Mouse (Mus musculus): ENCODE data around the gene Sap30bp. TPM values are rescaled to one million over a fixed set of nuclear protein-coding genes. Genes with fewer than 3 reads are reported as not detected.

Sap30bp gene
- total RNA-seq, 2 experiments from 2014 or later, result 40.4 to 45.5 TPM

GRCm38 (mm10) chr11:115904231-115904955 is 28.7 kb upstream of the Sap30bp start:
- intact Hi-C loops (cut with DNase I), result no loop called here
- DNase-seq (ENCODE audit: low spot score in 2 of 2), result no peak

DNA sequence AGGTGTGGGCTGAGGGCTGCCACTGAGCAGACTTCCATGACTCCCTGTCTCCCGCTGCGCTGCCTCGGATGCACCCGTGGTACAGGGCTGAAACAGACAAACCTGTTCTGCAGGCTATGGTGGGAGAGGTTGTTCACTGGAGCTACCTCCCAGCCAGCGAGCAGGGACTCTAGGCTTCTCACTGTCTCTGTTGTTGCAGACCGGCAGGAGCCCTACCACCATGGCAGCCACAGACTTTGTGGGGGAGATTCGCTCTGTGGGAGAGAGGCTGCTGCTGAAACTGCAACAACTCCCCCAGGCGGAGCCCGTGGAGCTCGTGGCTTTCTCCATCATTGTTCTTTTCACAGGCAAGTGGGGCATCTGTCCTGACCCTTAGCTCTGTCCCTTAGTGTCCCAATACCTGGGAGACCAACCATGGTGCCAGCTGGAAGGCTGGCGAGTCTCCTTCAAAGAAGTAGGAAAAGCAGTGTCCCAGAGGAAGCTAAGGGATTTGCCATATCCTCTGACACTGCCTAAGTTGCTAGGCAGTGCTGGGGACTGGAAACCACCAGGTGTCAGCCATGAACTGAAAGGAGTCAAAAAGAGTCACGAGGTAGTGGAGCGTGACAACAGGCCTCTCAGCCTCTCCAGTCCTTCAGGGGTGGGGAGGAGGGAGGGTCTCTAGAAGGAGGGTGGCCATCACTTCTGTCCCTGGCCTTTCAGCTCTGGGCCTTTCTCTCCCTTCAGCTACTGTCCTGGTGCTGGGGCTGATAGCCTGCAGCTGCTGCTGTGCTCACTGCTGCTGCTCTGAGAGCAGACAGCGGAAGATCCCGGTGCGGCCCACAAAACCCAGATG is 27.9 kb upstream of the Sap30bp start:
- DNase-seq (ENCODE audit: low spot score in 2 of 2), result peak; percentile 11 to 57

GRCm38 (mm10) chr11:115906116-115906515 is 27.0 kb upstream of the Sap30bp start:
- no peak for DNase-seq (ENCODE audit: low spot score in 2 of 2)
- intact Hi-C loops (cut with DNase I), result no loop called here

More for the DNA sequence above, 27.9 kb upstream of the Sap30bp start:
- intact Hi-C loops (cut with DNase I), result no loop called here

- no peak for DNase-seq (ENCODE audit: low spot score in 2 of 2)
Measured at GRCm38 (mm10) chr11:115906521-115906920, 26.6 kb upstream of the Sap30bp start.

DNA sequence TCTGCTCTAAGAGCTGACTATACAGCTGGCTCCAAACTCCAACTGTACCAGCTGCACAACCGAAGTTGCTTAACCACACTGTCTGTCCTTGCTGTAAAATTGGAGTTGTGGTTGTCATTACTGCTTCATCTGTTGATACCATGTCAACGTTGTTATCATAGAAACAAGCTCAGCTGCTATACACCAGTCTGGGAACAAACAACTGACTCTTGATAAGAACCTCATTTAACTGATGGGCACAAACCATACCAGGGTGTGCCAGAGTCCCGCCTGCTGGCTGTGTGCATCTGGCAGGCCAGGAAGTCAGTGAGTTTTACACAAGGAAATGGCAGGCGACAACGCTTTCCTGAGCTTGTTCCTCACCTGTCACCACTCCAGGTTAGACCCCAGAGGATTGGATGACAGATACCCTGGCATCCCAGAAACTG is 21.9 kb upstream of the Sap30bp start:
- intact Hi-C loops (cut with DNase I), result no loop called here
- no peak for DNase-seq (ENCODE audit: low spot score in 2 of 2)

More at GRCm38 (mm10) chr11:115906521-115906920, 26.6 kb upstream of the Sap30bp start:
- intact Hi-C loops (cut with DNase I), result no loop called here

GRCm38 (mm10) chr11:115911632-115912376 is 21.3 kb upstream of the Sap30bp start, which contains the start of gene Smim6:
TSS of gene Smim6 (plus strand) at chr11:115912017.
- intact Hi-C loops (cut with DNase I), result no loop called here
- no peak for DNase-seq (ENCODE audit: low spot score in 2 of 2)

GRCm38 (mm10) chr11:115916579-115916978 is 16.5 kb upstream of the Sap30bp start:
- no peak for DNase-seq (ENCODE audit: low spot score in 2 of 2)
- intact Hi-C loops (cut with DNase I), result no loop called here

- intact Hi-C loops (cut with DNase I), result no loop called here
Measured at GRCm38 (mm10) chr11:115918637-115919036, 14.4 kb upstream of the Sap30bp start.

DNA sequence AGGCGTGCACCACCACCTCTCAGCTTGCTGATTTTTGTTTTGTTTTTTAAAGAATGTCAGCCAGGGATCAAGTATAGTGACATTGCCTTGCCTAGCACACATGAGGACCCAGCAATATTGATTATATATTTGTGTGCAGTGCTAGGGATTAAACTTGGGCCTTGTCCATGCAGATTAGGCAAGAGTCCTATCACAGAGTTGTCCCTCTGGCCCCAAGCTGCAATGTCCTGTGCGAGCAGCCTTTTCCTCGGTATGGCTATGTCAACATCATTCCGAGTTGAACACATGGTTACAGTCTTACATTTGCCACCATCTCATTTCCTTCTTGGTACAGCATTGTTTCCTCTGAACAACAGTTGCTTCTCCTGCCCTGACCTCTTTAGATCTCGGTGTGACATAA is 14.0 kb upstream of the Sap30bp start:
- intact Hi-C loops (cut with DNase I), result no loop called here

More at GRCm38 (mm10) chr11:115918637-115919036, 14.4 kb upstream of the Sap30bp start:
- no peak for DNase-seq (ENCODE audit: low spot score in 2 of 2)

DNA sequence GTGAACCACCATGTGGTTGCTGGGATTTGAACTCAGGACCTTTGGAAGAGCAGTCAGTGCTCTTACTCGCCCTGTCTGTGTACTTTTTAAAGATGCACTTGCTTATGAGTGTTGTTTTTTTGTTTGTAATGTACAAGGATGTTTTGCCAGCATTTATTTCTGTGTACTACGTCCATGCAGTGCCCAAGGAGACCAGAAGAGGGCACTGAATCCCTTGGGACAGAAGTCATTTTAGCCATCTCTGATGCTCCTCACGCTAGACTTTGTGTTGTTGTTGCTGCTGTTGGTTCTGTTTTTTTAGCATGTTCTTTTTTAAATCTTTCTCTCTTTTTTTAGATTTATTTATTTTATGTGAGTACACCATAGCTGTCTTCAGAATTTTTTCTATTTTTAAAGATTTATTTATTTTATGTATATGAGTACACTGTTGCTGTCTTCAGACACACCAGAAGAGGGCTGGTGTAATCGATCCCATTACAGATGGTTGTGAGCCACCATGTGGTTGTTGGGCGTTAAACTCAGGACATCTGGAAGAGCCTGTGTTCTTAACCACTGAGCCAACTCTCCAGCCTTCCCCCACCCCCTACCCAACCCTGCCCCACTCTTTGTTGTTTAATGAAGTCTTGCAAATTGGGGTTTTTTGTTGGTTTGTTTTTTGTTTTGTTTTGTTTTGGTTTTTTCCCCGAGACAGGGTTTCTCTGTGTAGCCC is 12.8 kb upstream of the Sap30bp start:
- peak; percentile 26 to 54 for DNase-seq (ENCODE audit: low spot score in 2 of 2)
- intact Hi-C loops (cut with DNase I), result no loop called here

More for the DNA sequence above, 14.0 kb upstream of the Sap30bp start:
- no peak for DNase-seq (ENCODE audit: low spot score in 2 of 2)

DNA sequence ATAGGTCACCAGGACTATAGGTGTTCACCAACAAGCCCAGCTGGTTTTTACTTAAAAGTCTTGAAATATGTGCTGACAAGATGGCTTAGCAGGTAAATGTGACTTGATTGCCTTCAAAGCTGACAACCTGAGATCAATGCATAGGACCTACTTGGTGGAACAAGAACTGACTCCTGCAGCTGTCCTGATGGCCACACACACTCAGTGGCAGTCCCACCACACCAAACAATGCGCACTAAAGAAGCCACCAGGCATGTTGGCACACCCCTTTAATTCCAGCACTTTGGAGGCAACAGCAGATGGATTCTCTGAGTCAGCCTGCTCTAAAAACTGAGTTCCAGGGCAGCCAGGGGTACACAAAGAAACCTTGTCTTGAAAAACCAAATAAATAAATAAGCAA is 11.1 kb upstream of the Sap30bp start:
- intact Hi-C loops (cut with DNase I), result no loop called here
- DNase-seq (ENCODE audit: low spot score in 2 of 2), result no peak

GRCm38 (mm10) chr11:115929031-115929430 is 4.1 kb upstream of the Sap30bp start:
- intact Hi-C loops (cut with DNase I), result no loop called here
- DNase-seq (ENCODE audit: low spot score in 2 of 2), result no peak

GRCm38 (mm10) chr11:115929818-115930217 is 3.3 kb upstream of the Sap30bp start:
- DNase-seq (ENCODE audit: low spot score in 2 of 2), result no peak
- intact Hi-C loops (cut with DNase I), result loop anchor here (10.0 kb wide), 2 partner anchors 175 to 535 kb away; partner anchors contain the start of gene Qrich2

DNA sequence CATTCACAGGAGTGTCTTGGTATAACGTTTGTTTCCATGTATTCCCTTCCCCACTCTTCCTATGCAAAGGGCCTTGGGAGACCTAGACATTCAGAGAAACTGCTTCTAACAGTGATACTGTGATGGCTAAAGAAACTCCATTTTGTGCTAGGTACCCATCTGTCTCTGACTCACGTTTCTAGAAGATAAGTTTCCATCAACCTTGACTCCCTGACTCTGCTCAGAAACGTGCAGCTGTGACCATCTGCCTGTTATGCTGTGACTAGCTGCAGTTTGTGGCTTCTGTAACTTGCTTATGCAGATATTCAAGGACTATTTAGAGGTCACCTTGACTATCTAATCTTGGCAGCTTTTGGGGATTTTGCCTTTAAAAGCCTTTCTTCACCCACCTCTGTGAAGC is 1.8 kb upstream of the Sap30bp start:
- intact Hi-C loops (cut with DNase I), result loop anchor here (10.0 kb wide), 2 partner anchors 174 to 534 kb away; partner anchors contain the start of gene Qrich2
- no peak for DNase-seq (ENCODE audit: low spot score in 2 of 2)

- intact Hi-C loops (cut with DNase I), result loop anchor here (10.0 kb wide), 2 partner anchors 171 to 531 kb away; partner anchors contain the start of gene Qrich2
Measured at GRCm38 (mm10) chr11:115933747-115934110, 647 bp downstream of the Sap30bp start.

DNA sequence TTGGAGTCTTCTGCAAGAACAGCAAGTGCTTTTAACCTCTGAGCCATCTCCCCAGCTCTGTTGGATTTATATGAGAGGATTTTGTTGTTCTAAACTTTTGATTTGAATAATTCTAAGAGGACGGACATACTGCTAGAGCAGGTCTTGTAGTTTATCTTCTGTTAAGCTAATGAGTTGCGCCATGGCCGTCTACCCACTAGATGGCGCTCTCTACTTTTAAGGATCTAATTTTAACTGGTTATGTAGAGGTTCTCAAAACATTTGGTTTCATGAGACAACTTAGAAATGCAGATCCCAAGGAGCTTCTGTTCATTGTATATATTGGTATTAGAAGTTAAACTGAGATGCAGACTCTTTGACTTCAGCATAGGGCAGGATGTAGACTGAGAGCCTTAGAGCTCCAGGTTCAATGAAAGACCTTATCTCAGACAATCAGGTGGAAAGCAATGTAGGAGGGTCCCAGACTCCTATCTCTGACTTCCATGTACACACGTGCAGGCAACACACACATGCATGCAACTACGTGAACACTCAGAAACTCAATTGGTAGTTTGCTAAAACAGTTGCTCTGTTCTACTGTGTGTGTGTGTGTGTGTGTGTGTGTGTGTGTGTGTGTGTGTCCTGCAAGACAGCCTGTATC is 6.7 kb downstream of the Sap30bp start:
- DNase-seq (ENCODE audit: low spot score in 2 of 2), result peak; percentile 58 to 76
- intact Hi-C loops (cut with DNase I), result loop anchor here (2.0 to 10.0 kb wide), 3 partner anchors 59 to 525 kb away; partner anchors contain the start of gene Qrich2

More at GRCm38 (mm10) chr11:115933747-115934110, 647 bp downstream of the Sap30bp start:
- no peak for DNase-seq (ENCODE audit: low spot score in 2 of 2)

DNA sequence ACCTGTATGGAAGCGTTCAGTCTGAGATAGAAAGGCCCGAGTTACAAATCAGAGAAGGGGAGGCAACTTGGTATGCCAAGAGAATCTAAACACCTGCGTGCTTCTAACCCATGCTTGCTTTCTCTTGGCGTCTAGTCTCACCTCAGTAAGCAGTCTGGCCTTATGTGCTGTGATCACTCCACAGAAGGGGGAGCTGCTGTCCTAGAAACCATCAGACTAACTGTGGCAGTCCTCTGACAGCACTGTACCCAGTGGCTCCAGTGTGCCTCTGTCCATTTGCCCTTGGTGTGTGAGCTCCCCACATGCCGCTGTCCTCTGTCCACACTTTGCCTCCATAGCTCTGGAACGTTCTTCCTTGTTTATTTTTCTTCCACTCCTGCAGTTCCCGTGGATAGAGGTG is 8.9 kb downstream of the Sap30bp start:
- intact Hi-C loops (cut with DNase I), result no loop called here
- no peak for DNase-seq (ENCODE audit: low spot score in 2 of 2)

GRCm38 (mm10) chr11:115945247-115945646 is 12.2 kb downstream of the Sap30bp start:
- DNase-seq (ENCODE audit: low spot score in 2 of 2), result no peak
- intact Hi-C loops (cut with DNase I), result no loop called here
